Mouse (Mus musculus) stomach, embryonic 14.5 days (tissue): Measurements from ENCODE around the gene Rad51b. TPM values are rescaled to one million over a fixed set of nuclear protein-coding genes. Genes with fewer than 3 reads are reported as not detected.

ENCODE experiments used
- ATAC-seq: fragments of 200-750 bp; cut with Nextera tagmentation; 2 replicates; pipeline ENCODE4 v1.8.0; 2017; ENCODE audit warnings: low read depth, moderate TSS enrichment; ENCODE audit not compliant: insufficient number of reproducible peaks, insufficient read depth, low FRiP score
- H3K27ac ChIP-seq: fragments of 300-500 bp; sonication (generic); 2 replicates; pipeline ENCODE4 v1.5.1; 2014; ENCODE audit warnings: mild to moderate bottlenecking, low read length, moderate library complexity, mixed read lengths
- H3K27me3 ChIP-seq: fragments of 300-500 bp; sonication (generic); 2 replicates; pipeline ENCODE4 v1.6.1; 2014; ENCODE audit warnings: low read length, control low read depth, mixed read lengths; ENCODE audit not compliant: control insufficient read depth, insufficient read depth
- H3K36me3 ChIP-seq: fragments of 300-500 bp; sonication (generic); 2 replicates; pipeline ENCODE4 v1.6.1; 2014; ENCODE audit warnings: mild to moderate bottlenecking, control low read depth, low read length, moderate library complexity, mixed read lengths; ENCODE audit not compliant: control insufficient read depth, insufficient read depth
- H3K4me1 ChIP-seq: fragments of 300-500 bp; sonication (generic); 2 replicates; pipeline ENCODE4 v1.6.1; 2014; ENCODE audit warnings: low read length, control low read depth, mixed read lengths; ENCODE audit not compliant: control insufficient read depth, insufficient read depth
- H3K4me2 ChIP-seq: fragments of 300-500 bp; sonication (generic); replicated peaks from 2 replicates; pipeline ENCODE4 v1.6.1; 2014; ENCODE audit warnings: low read depth, low read length, control low read depth
- H3K4me3 ChIP-seq: fragments of 300-500 bp; sonication (generic); 2 replicates; pipeline ENCODE4 v1.5.1; 2014; ENCODE audit warnings: low read depth, low read length, control low read depth
- H3K9ac ChIP-seq: fragments of 300-500 bp; sonication (generic); replicated peaks from 2 replicates; pipeline ENCODE4 v1.6.1; 2014; ENCODE audit warnings: low read depth, mild to moderate bottlenecking, control low read depth, low read length, moderate library complexity, mixed read lengths
- H3K9me3 ChIP-seq: fragments of 300-500 bp; sonication (generic); 2 replicates; pipeline ENCODE4 v1.6.1; 2016; ENCODE audit warnings: low read depth, low read length, control low read depth; ENCODE audit not compliant: control insufficient read depth
- WGBS: fragments of 180-500 bp; shearing (Covaris S2); extraction: QIAGEN DNeasy Blood & Tissue Kit; methylation state at CpG from one replicate; pipeline ENCODE4 v1.1.7; 2014; 5-methylcytosine and 5-hydroxymethylcytosine counted together
- polyA plus RNA-seq: library from polyadenylated mRNA; unstranded; fragments of >200 nt; fragmentation: Nextera tagmentation; extraction: Ambion mirVana; gene quantifications from 2 replicates; pipeline ENCODE4 v1.2.1, GENCODE M21; 2014

Rad51b gene
- polyA plus RNA-seq, 1 experiment from 2014 or later, result 8.4 TPM

GRCm38 (mm10) chr12:79840465-79840864 lies 543.4 kb downstream of the Rad51b start:
- Histone ChIP-seq H3K27me3 (no peaks in the 10 kb centered on the region), H3K4me3 (no peak overlapping the region), H3K9me3 (no peaks in the 10 kb centered on the region), H3K27ac (peak overlapping the region; percentile 98; the same call in 1 of the 2 replicates), H3K4me1 (peaks cover 58% of the 10 kb centered on the region), H3K9ac (no peak overlapping the region), H3K4me2 (no peak overlapping the region), H3K36me3 (no peaks in the 10 kb centered on the region)
- no peak for ATAC-seq
- WGBS, result 74% methylated on average over 5 of the region's 5 CpGs

DNA sequence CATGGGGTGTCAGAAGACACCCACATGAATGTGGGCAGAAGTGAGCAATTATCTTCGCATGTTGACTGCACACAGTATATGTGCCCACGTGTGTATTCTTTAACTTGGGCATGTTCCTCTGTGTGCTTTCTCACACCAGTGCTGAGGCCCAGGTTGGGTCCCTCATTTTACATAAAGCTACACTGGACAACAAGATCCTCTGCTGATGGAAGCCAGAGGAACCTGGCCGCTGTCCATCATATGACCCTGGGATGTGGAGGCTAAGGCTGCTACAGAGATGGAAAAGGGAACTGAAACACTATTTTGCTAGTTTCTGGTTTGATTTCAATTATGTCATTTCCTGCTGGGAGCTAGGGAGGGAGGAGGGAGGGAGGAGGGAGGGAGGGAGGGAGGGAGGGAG lies 544.2 kb downstream of the Rad51b start:
- no peaks in the 10 kb centered on the region for H3K9me3 ChIP-seq
- H3K36me3 ChIP-seq, result no peaks in the 10 kb centered on the region
- no peak overlapping the region for H3K9ac ChIP-seq
- no peak overlapping the region for H3K4me3 ChIP-seq
- peaks cover 62% of the 10 kb centered on the region for H3K4me1 ChIP-seq
- H3K27me3 ChIP-seq, result no peaks in the 10 kb centered on the region
- H3K27ac ChIP-seq, result peak overlapping the region; percentile 98
- WGBS, result 86% methylated on average over 3 of the region's 3 CpGs
- no peak overlapping the region for H3K4me2 ChIP-seq
- no peak for ATAC-seq

- Histone ChIP-seq H3K4me1 (peaks cover 68% of the 10 kb centered on the region), H3K27ac (peak overlapping the region; percentile 98), H3K9ac (no peak overlapping the region), H3K4me3 (no peak overlapping the region), H3K4me2 (0 out of 2 replicates have a peak overlapping the region, but pooled peaks have one; percentile 6), H3K9me3 (no peaks in the 10 kb centered on the region), H3K36me3 (no peaks in the 10 kb centered on the region), H3K27me3 (no peaks in the 10 kb centered on the region)
- ATAC-seq, result peak; percentile 86
- 12% methylated on average over 7 of the region's 7 CpGs for WGBS
Measured at GRCm38 (mm10) chr12:79842319-79842718, 545.2 kb downstream of the Rad51b start.

DNA sequence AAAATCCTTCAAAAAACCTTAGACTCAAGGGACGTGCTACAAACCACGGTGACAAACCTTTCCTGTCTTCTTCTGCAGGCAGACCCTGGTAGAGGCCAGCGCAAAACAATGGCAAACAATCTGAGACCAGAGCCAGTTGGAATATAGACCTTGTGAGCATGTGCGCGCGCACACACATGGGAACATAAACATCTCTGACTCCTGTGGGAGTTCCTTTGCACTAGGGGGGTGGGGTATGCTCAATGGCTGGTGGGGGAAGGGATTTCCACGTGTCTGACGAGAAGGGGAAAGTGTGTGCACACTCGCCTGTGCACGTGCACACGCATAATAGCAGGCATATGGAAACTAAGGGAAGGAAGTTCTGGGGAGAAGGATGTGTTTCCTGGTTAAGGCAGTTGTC lies 545.9 kb downstream of the Rad51b start:
- peaks cover 70% of the 10 kb centered on the region for H3K4me1 ChIP-seq

GRCm38 (mm10) chr12:79843496-79843895 lies 546.4 kb downstream of the Rad51b start:
- Histone ChIP-seq H3K9ac (no peak overlapping the region), H3K4me2 (no peak overlapping the region), H3K27me3 (no peaks in the 10 kb centered on the region), H3K27ac (peak overlapping the region; percentile 98), H3K9me3 (no peaks in the 10 kb centered on the region), H3K4me1 (peaks cover 67% of the 10 kb centered on the region), H3K4me3 (no peak overlapping the region), H3K36me3 (no peaks in the 10 kb centered on the region)
- WGBS, result 31% methylated on average over 6 of the region's 6 CpGs
- ATAC-seq, result no peak

More for the DNA sequence above, 545.9 kb downstream of the Rad51b start:
- peak overlapping the region; percentile 98 for H3K27ac ChIP-seq
- H3K4me2 ChIP-seq, result no peak overlapping the region
- WGBS, result 50% methylated on average over 11 of the region's 11 CpGs
- H3K4me3 ChIP-seq, result no peak overlapping the region
- ATAC-seq, result no peak; the same call in 1 of the 2 replicates
- H3K9me3 ChIP-seq, result no peaks in the 10 kb centered on the region
- no peaks in the 10 kb centered on the region for H3K36me3 ChIP-seq
- no peak overlapping the region for H3K9ac ChIP-seq
- H3K27me3 ChIP-seq, result no peaks in the 10 kb centered on the region

DNA sequence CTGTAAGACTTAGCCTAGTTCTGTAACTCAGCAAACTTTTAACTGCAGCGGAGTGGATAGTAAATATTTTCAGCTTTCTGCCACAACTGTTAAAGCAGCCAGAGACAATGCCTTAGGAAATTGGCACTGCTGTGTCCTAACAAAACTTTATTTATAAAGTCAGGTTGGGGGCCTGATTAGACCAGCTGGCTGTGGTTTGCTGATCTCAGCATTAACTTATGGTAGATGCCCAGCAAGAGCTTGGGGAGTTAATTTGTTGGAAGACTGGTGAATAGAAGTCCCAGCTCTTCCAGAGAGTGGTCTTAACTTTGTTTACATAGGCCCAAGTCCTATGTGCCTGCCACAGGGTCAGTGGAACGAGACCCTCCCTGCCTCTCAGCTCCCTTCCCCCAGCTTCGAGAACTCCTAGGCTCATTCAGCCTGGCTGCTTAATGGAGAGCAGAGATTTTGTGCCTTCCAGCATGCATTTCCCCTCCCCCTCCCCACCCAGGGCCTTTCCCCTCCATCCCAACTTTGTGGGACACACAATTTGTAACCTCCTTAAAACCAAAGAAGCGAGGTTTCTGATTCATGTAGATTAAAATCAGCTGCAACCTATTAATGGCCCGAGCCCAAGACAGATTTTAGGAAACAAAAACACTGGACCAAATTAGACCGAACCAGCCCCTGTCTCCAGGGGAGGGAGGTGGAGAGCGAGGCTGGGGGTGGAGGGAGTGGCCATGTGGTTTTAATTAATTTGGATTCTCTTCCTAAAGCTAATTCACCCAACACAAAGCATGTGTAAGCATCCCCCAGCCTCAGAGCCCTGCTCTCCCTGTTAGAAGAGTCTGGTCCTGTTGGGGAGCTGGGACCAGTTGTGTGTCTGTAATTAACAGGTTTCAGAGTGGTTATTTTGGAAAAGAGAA lies 549.4 kb downstream of the Rad51b start:
- no peaks in the 10 kb centered on the region for H3K9me3 ChIP-seq
- H3K9ac ChIP-seq, result no peak overlapping the region
- H3K4me3 ChIP-seq, result no peak overlapping the region
- ATAC-seq, result no peak
- H3K27ac ChIP-seq, result peak overlapping the region; percentile 80
- no peaks in the 10 kb centered on the region for H3K36me3 ChIP-seq
- no peak overlapping the region for H3K4me2 ChIP-seq
- peaks cover 59% of the 10 kb centered on the region for H3K4me1 ChIP-seq
- H3K27me3 ChIP-seq, result no peaks in the 10 kb centered on the region
- 40% methylated on average over 7 of the region's 7 CpGs for WGBS

GRCm38 (mm10) chr12:79848539-79848938 lies 551.5 kb downstream of the Rad51b start:
- WGBS, result 27% methylated on average over 13 of the region's 13 CpGs
- no peak overlapping the region for H3K9ac ChIP-seq
- H3K4me2 ChIP-seq, result no peak overlapping the region
- H3K4me1 ChIP-seq, result peaks cover 45% of the 10 kb centered on the region
- no peak; the same call in 1 of the 2 replicates for ATAC-seq
- peak overlapping the region; percentile 83 for H3K27ac ChIP-seq
- no peaks in the 10 kb centered on the region for H3K27me3 ChIP-seq
- H3K4me3 ChIP-seq, result no peak overlapping the region
- H3K9me3 ChIP-seq, result peaks cover 3% of the 10 kb centered on the region; the same call in 1 of the 2 replicates
- no peaks in the 10 kb centered on the region for H3K36me3 ChIP-seq

- H3K9me3 ChIP-seq, result peaks cover 3% of the 10 kb centered on the region; the same call in 1 of the 2 replicates
- peaks cover 39% of the 10 kb centered on the region for H3K4me1 ChIP-seq
- no peak overlapping the region for H3K9ac ChIP-seq
- H3K4me3 ChIP-seq, result no peak overlapping the region
- H3K27me3 ChIP-seq, result no peaks in the 10 kb centered on the region
- peak overlapping the region; percentile 83 for H3K27ac ChIP-seq
- ATAC-seq, result no peak
- WGBS, result 76% methylated on average over 5 of the region's 5 CpGs
- H3K4me2 ChIP-seq, result no peak overlapping the region
- H3K36me3 ChIP-seq, result no peaks in the 10 kb centered on the region
Measured at GRCm38 (mm10) chr12:79850021-79850420, 552.9 kb downstream of the Rad51b start.
